Mouse (Mus musculus): ENCODE data around the gene Apol7c.

DNA sequence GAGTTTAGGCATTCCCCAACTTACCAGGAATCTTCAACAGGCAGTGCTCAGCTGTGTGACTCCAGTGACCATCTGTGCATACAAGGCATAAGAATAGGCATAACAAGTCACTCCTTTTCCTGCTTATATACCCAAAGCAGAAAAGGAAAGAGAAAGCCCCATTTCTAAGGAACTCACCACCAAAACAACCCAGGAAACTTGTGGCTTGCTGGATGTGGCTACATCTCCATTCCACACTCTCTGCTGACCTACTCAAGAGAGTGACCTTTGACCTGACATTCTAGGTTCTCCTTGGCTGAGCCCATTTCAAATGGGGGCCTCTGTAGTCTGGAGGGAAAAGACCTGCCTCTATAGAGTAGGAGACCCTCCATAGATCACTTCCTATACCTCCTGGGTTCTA is at the start of gene Apol7c:
- TF ChIP-seq POLR2A (IDR thresholded peaks at IDR 0.05; ENCODE audit: extremely low read depth, insufficient read depth, low read length): no peak
- no peak for TF ChIP-seq CTCF (IDR thresholded peaks at IDR 0.05; ENCODE audit: extremely low read depth, insufficient read depth, low read length)

Data from cortical plate, adult 2 months (tissue).